Mouse (Mus musculus) bone marrow macrophage, adult 2 months (primary cell): Measurements from ENCODE around the gene Zfp281. TPM values are rescaled to one million over a fixed set of nuclear protein-coding genes. Genes with fewer than 3 reads are reported as not detected.

Experiments used
- H3K27ac ChIP-seq: 2 replicates; pipeline ENCODE4 v1.5.1; 2012; ENCODE audit warnings: low read depth, low read length; ENCODE audit not compliant: insufficient read depth
- H3K4me1 ChIP-seq: 2 replicates; pipeline ENCODE4 v1.6.1; 2012; ENCODE audit warnings: low read length; ENCODE audit not compliant: control insufficient read depth, insufficient read depth
- H3K4me3 ChIP-seq: 2 replicates; pipeline ENCODE4 v1.5.1; 2012; ENCODE audit warnings: mild to moderate bottlenecking, low read length, moderate library complexity; ENCODE audit not compliant: insufficient read depth
- CTCF ChIP-seq: IDR thresholded peaks from 2 replicates; pipeline ENCODE4 v1.5.1; 2012; ENCODE audit warnings: low read depth, mild to moderate bottlenecking, low read length, moderate library complexity
- POLR2A ChIP-seq: IDR thresholded peaks from 2 replicates; pipeline ENCODE4 v1.6.1; 2012; ENCODE audit warnings: mild to moderate bottlenecking, low read depth, low read length, borderline replicate concordance
- polyA plus RNA-seq: library from polyadenylated mRNA; stranded (reverse); fragments of >200 nt; gene quantifications from 2 replicates; pipeline ENCODE4 v1.2.4, GENCODE M21; 2012; ENCODE audit not compliant: missing spikeins, insufficient read depth, insufficient read length

Zfp281 gene
- polyA plus RNA-seq, 1 experiment: 14.8 TPM

DNA sequence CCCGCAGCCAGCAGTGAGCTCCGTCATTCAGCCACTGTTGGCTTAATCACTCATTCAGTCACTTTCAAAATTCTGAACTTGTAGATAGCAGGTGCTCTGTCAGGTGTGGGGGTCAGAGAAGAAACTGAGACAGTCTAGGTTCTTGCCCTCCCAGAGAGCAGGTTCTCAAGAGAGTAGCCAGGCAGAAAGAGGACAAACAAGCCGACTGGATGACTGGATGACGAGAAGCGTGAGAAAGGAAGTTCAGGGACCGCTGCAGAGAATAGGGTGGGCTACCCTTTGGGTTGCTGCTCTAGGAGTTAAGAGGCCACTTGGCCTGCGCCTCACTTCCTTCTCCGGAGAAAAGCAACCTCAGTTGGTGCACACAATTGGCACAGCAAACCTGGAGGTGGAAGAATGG lies 28.8 kb downstream of the Zfp281 start:
- no peak overlapping the region for H3K4me3 ChIP-seq
- H3K27ac ChIP-seq: no peak overlapping the region
- TF ChIP-seq CTCF (no peak), POLR2A (no peak)
- H3K4me1 ChIP-seq: peaks cover 7% of the 10 kb centered on the region

DNA sequence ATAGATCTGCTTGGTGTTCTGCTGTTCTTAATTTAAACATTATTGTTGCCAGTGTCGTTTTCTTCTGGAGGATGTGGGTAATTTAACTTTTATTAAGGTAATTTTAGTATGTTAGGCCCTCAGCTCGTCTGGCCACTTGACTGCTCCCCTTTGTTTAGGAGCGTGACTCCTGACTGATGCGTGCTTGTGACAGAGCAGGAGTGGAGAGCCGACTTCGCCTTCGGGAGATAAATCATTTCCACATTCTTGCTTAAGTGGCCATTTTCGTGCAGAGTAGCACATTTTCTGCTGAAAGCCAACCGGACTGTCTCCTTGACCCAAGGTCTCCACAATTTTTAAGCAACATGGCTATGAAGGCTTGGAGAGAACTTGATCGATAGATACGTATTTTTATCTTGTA lies 29.7 kb downstream of the Zfp281 start:
- TF ChIP-seq POLR2A: no peak
- TF ChIP-seq CTCF: no peak
- Histone ChIP-seq H3K4me3 (no peak overlapping the region), H3K4me1 (peaks cover 7% of the 10 kb centered on the region), H3K27ac (no peak overlapping the region)

DNA sequence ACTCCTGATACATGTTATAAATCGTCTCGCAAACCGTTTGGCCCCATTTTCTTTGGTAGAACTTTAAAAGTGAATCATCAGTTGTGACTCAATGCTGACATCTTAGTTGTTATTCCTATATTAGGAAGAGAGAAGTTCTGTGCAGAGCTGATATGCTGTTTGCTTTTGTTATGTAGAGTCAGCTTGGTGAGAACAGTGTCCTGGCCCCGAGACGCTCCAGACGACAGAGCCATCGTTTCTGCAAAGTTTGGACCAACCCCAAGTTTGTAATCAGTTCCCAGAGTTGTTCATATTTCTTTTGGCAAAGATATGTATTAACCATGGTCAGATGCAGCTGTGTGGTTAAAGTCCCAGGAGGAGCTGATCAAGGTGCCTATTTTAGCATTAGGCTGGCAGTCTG lies 31.9 kb downstream of the Zfp281 start:
- no peak for TF ChIP-seq CTCF
- no peak for TF ChIP-seq POLR2A

DNA sequence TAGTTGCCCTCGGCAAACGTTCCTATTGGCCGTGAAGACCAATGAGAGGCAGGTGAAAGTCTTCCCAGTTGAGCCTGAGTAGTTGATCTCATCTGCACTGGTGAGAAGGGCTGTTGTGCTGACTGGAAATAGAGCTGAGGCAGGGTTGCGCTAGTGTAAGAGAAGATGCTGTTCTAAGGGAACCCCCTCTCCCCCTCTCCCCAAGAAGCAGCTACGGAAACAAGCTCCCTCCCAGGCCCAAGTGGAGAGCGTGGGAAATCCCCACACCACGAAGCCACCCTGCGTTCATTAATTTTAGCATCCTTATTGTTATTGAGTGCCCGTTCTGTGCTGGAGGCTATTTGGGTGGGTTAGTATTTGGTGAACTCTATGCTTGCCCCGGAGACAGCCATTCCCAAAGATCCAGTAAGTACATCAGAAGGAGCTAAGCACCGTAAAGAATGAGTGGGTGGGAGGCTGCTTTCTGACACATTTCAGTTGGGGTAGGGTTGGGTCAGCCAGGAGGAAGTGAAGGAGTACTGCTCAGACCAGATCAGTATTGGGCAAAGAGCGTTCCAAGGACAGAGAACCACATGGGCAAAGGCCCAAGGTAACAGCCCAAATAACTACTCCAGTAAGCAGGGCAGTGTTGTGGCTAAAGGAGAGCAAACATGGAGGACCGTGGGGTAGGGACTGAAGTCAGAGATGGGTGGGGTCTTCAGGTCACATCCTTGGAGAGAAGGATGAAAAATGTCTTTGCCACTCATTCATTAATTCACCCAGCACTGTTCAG lies 33.9 kb downstream of the Zfp281 start:
- Histone ChIP-seq H3K4me3 (no peak overlapping the region), H3K4me1 (peaks cover 14% of the 10 kb centered on the region), H3K27ac (no peak overlapping the region)
- TF ChIP-seq CTCF (no peak), POLR2A (no peak)

More for the DNA sequence above, 31.9 kb downstream of the Zfp281 start:
- Histone ChIP-seq H3K4me3 (no peak overlapping the region), H3K4me1 (peaks cover 12% of the 10 kb centered on the region), H3K27ac (no peak overlapping the region)

DNA sequence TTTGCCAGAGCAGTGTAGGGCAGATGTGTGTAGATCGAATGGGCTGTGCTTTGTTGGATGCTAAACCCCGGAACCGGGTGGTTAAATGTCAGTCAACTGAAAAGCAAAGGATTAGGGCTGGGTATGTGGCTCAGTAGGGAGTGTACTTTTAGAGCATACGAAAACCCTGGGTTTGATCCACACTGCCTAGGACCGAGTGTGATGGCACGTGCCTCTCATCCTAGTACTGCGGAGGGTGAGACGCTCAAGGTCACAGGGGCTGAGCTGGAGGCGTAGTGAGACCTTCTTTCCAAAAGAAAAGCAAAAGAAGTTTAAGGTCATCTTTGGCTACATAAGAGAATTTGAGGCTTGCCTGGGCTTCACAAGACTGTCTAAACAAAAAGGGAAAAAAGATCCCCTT lies 34.6 kb downstream of the Zfp281 start:
- TF ChIP-seq CTCF (no peak), POLR2A (no peak)
- Histone ChIP-seq H3K4me3 (no peak overlapping the region), H3K27ac (no peak overlapping the region), H3K4me1 (peaks cover 14% of the 10 kb centered on the region)

DNA sequence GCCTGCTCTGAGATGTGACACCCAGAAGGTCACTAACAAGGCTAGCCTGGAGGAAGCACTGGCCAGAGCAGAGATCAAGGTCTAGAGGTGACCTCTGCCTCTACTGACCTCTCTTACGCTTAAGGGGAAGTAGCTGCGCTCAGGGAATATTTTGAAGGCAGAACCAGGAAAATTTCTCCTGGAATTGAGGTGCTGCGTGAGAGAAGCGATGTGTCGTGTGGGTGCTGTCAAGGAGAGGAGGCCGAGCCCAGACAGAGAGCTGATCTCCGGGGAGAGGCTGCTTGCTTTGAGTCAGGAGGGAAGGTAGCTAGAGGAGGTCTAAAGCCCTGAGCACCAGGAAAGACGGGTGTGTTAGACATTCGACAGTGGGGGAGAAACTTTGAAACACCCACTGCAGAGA lies 35.2 kb downstream of the Zfp281 start:
- Histone ChIP-seq H3K4me3 (no peak overlapping the region), H3K27ac (no peak overlapping the region), H3K4me1 (peaks cover 14% of the 10 kb centered on the region)
- TF ChIP-seq POLR2A (no peak), CTCF (no peak)

DNA sequence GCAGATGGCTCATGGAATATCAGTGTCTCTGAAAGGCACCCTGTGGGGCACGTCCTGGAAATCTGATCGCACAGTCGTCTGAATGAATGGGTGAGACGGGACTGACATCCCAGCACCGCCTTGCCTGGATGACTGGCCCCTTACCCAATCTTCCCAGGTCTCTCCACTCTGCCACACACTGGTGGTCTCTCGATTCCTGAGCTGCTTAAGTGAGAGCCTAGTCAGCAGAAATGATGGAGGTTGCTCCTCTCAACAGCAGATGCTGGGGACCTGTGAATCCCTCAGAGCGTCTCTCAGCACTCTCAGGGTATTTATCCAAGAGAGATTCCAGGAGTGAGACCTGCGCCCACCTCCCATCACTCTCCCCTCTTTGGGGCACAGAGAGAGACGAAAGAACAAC lies 36.8 kb downstream of the Zfp281 start:
- TF ChIP-seq CTCF (no peak), POLR2A (no peak)
- no peak overlapping the region for H3K27ac ChIP-seq
- H3K4me3 ChIP-seq: no peak overlapping the region
- H3K4me1 ChIP-seq: peaks cover 14% of the 10 kb centered on the region

DNA sequence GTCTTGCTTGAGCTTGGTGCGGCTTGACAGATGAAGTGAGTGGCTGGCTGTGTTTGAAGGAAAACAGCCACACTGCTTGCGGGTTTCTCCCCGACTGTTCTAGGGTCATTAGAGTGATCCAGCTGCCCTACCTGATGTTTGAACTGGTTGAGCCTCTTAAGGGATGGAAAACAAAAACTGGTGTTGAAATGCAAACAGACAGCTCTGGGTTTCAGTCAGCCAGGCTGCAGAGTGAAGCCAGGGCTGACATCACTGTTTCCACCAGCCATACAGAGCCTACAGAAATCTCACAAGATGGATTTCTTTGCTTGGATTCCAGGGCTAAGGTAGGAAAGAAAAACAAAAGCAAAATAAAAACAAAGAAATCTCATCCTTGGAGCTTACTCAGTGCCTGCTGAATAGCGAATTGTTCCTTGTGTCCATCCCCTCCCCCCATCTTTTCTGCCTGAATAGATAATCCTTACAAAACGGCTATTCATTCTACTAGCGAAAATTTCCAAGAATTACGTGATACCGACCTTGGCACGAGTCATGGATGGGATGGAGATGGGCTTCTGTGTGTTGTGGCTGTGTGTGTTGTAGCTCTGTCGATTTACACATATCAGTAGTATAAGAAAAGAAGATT lies 37.4 kb downstream of the Zfp281 start:
- TF ChIP-seq POLR2A (no peak), CTCF (no peak)
- H3K4me3 ChIP-seq: no peak overlapping the region
- H3K4me1 ChIP-seq: peaks cover 10% of the 10 kb centered on the region
- H3K27ac ChIP-seq: no peak overlapping the region

DNA sequence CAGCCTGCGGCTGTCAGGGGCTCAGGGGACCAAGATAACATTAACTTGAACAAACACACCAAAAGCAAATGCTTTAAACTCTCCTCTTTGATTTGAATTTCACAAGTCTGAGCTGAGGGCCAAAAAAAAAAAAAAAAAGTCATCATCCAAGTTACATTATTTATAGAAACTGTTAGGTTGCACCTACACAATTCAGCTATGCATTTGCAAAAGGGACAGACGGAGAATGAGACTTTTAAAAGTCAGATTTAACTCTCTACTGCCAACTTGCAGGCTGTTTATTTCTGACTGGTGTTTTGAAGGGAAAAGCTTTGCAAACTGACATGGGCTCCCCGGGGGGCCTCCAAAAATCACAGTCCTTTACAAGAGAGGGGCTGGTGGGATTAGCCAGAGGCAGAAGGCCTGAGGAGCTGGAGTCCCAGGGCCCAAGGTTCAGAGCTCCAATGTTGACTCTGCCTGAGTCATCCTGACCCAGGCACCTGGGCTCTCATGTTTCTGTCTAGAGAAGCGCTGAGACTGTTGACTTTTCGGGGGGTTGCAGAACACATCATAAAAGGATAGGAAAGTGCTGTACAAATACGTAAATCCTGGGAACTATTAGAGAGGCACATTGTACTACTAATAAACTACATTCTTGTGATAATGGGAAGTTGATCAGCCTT lies 40.4 kb downstream of the Zfp281 start:
- Histone ChIP-seq H3K4me1 (peaks cover 6% of the 10 kb centered on the region; the same call in 1 of the 2 replicates), H3K27ac (no peak overlapping the region), H3K4me3 (no peak overlapping the region)
- TF ChIP-seq CTCF: no peak
- TF ChIP-seq POLR2A: no peak

DNA sequence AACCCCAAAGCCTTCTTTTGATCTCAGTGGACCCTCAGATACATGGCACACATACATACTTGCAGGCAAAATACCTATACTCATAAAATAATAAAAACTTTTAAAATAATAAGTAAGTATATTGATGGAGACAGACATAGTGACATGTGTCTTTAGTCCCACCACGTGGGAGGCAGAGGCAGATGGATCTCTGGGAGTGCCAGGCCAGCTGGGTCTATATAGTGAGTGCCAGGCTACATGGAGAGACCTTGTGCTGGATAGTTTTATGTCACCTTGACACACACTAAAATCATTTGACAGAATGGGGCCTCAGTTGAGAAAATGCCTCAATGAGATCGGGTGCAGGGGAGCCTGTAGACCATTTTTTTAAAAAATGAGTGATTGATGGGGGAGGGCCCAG lies 41.8 kb downstream of the Zfp281 start:
- H3K4me1 ChIP-seq: 0 out of 2 replicates have a peak, but pooled peaks cover 2% of the 10 kb centered on the region

More for the DNA sequence above, 41.8 kb downstream of the Zfp281 start:
- Histone ChIP-seq H3K4me3 (no peak overlapping the region), H3K27ac (no peak overlapping the region)
- TF ChIP-seq POLR2A (no peak), CTCF (no peak)
